Mouse (Mus musculus) hindbrain, embryonic 11.5 days (tissue): ENCODE data around the gene Hlcs. TPM values are rescaled to one million over a fixed set of nuclear protein-coding genes. Genes with fewer than 3 reads are reported as not detected.
A peak's percentile ranks its signal among the peaks of the same experiment; 100 is the strongest.

Experiments
- ATAC-seq: fragments of 200-750 bp; cut with Nextera tagmentation; 2 replicates; pipeline ENCODE4 v1.8.0; 2017; ENCODE audit warnings: mild to moderate bottlenecking, moderate TSS enrichment, moderate library complexity; ENCODE audit not compliant: low FRiP score
- DNase-seq: peaks from one replicate; pipeline ENCODE4 v3.0.0-alpha.2; 2015; ENCODE audit warnings: low spot score
- H3K27ac ChIP-seq: fragments of 300-500 bp; sonication (generic); 2 replicates; pipeline ENCODE4 v1.5.1; 2014; ENCODE audit warnings: mild to moderate bottlenecking, low read depth, low read length
- H3K27me3 ChIP-seq: fragments of 300-500 bp; sonication (generic); 2 replicates; pipeline ENCODE4 v1.6.1; 2014; ENCODE audit warnings: mild to moderate bottlenecking, low read length, moderate library complexity, mixed read lengths; ENCODE audit not compliant: control insufficient read depth, insufficient read depth
- H3K36me3 ChIP-seq: fragments of 300-500 bp; sonication (generic); 2 replicates; pipeline ENCODE4 v1.6.1; 2014; ENCODE audit warnings: mild to moderate bottlenecking, low read length, moderate library complexity, mixed read lengths; ENCODE audit not compliant: control insufficient read depth, insufficient read depth
- H3K4me1 ChIP-seq: fragments of 300-500 bp; sonication (generic); replicated peaks from 2 replicates; pipeline ENCODE4 v1.6.1; 2014; ENCODE audit warnings: low read length, mixed read lengths; ENCODE audit not compliant: control insufficient read depth, insufficient read depth
- H3K4me2 ChIP-seq: fragments of 300-500 bp; sonication (generic); replicated peaks from 2 replicates; pipeline ENCODE4 v1.6.1; 2014; ENCODE audit warnings: mild to moderate bottlenecking, low read depth, low read length
- H3K4me3 ChIP-seq: fragments of 300-500 bp; sonication (generic); 2 replicates; pipeline ENCODE4 v1.5.1; 2014; ENCODE audit warnings: low read depth, low read length
- H3K9ac ChIP-seq: fragments of 300-500 bp; sonication (generic); 2 replicates; pipeline ENCODE4 v1.6.1; 2014; ENCODE audit warnings: low read depth, low read length
- H3K9me3 ChIP-seq: fragments of 300-500 bp; sonication (generic); 2 replicates; pipeline ENCODE4 v1.6.1; 2016; ENCODE audit warnings: low read length; ENCODE audit not compliant: control insufficient read depth
- WGBS: fragments of 180-500 bp; shearing (Covaris S2); extraction: QIAGEN DNeasy Blood & Tissue Kit; methylation state at CpG from one replicate; pipeline ENCODE4 v1.1.7; 2014; 5-methylcytosine and 5-hydroxymethylcytosine counted together
- polyA plus RNA-seq: library from polyadenylated mRNA; unstranded; fragments of >200 nt; fragmentation: Nextera tagmentation; extraction: Ambion mirVana; gene quantifications from 2 replicates; pipeline ENCODE4 v1.2.1, GENCODE M21; 2014

Hlcs gene
- polyA plus RNA-seq, 1 experiment from 2014 or later = 8.9 TPM

DNA sequence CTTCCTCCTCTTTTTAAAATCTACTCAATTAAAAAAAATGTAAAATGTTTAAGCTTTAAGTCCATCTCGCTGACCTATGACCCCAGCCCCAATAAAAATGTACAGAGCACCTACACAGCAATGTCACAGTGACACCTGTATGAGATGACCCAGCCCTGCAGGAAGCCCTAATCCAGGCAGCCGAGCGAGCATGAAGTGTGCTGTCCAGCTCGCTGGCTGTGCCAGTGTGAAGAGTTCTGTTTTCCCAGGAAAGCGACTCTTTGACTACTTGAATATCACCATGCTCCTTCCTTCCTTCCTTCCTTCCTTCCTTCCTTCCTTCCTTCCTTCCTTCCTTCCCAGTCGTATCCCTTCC lies 76.3 kb downstream of the Hlcs start:
- no peak overlapping the region for H3K27ac ChIP-seq
- H3K9ac ChIP-seq = no peak overlapping the region
- WGBS = 79% methylated on average over 6 of the region's 6 CpGs
- H3K36me3 ChIP-seq = no peaks in the 10 kb centered on the region
- no peak overlapping the region for H3K4me3 ChIP-seq
- H3K27me3 ChIP-seq = peaks cover 23% of the 10 kb centered on the region
- 0 out of 2 replicates have a peak, but pooled peaks cover 6% of the 10 kb centered on the region for H3K4me1 ChIP-seq
- no peaks in the 10 kb centered on the region for H3K9me3 ChIP-seq
- DNase-seq = no peak
- no peak for ATAC-seq
- H3K4me2 ChIP-seq = no peak overlapping the region

DNA sequence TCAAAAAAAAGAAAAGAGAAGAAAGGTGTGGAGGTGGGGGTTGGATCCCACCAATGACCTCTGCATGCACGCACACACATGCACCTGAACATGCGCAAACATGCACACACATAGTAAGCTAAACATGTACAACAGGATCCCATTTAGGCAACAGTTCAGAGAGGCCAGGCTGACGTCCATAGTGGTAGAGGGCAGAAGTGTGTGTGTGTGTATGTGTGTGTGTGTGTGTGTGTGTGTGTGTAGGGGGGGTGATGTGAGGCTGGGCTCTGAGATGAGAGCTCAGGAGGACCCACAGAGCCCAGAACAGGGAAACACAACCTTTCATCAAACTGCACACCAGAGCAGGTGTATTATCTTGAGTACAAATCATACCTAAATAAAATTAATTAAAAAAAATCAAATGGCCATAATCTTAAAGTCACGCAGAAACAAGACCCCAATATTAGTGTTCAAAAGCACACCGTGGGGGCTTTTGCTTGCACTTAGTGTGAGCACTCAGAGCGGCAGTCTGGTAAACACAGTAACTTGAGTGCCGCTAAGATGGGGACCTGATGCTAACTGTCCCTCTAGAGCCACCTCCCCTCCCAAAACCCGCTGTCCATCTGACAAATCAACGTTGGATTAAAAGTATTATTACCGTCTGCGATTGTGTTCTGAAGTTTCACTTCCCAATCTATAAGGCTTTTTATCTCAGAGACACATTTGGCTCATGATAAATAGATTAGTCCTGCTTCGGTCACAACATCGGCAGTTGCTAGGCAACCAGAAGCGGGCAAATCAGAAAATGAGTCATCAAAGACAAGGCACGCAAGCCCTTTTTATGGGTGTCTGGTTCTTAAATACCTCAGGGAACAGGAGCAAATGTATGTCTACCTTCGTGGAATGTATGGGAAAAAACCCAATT lies 76.9 kb downstream of the Hlcs start:
- ATAC-seq (no peak), DNase-seq (peak; percentile 44)
- H3K9ac ChIP-seq = no peak overlapping the region
- H3K4me1 ChIP-seq = 0 out of 2 replicates have a peak, but pooled peaks cover 6% of the 10 kb centered on the region
- H3K9me3 ChIP-seq = no peaks in the 10 kb centered on the region
- H3K36me3 ChIP-seq = no peaks in the 10 kb centered on the region
- WGBS = 62% methylated on average over 16 of the region's 16 CpGs
- H3K27ac ChIP-seq = no peak overlapping the region
- peaks cover 26% of the 10 kb centered on the region for H3K27me3 ChIP-seq
- no peak overlapping the region for H3K4me3 ChIP-seq
- no peak overlapping the region for H3K4me2 ChIP-seq

DNA sequence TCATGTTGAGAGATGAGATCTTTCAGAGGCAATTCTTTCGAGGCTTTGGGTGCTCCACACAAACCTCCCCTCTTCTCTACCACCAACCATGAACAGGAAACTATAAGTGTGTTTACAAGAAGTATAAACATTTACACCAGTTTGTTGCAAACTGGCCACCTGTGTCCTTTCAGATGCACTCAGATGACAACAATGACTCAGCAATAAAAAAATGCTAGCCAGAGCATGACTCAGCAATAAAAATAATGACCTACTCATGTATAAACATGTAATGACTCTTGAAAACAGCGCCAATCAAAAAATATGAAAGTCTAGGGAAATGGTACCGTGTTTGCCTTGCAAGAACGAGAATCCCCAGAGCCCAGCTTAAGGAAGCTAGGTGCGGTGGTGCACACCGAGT lies 77.7 kb downstream of the Hlcs start:
- H3K4me2 ChIP-seq = no peak overlapping the region
- H3K4me3 ChIP-seq = no peak overlapping the region
- H3K27ac ChIP-seq = no peak overlapping the region
- H3K9me3 ChIP-seq = no peaks in the 10 kb centered on the region
- H3K4me1 ChIP-seq = 0 out of 2 replicates have a peak, but pooled peaks cover 6% of the 10 kb centered on the region
- ATAC-seq (no peak), DNase-seq (no peak)
- H3K36me3 ChIP-seq = no peaks in the 10 kb centered on the region
- WGBS = 91% methylated on average over 6 of the region's 6 CpGs
- H3K27me3 ChIP-seq = peaks cover 34% of the 10 kb centered on the region
- H3K9ac ChIP-seq = no peak overlapping the region

DNA sequence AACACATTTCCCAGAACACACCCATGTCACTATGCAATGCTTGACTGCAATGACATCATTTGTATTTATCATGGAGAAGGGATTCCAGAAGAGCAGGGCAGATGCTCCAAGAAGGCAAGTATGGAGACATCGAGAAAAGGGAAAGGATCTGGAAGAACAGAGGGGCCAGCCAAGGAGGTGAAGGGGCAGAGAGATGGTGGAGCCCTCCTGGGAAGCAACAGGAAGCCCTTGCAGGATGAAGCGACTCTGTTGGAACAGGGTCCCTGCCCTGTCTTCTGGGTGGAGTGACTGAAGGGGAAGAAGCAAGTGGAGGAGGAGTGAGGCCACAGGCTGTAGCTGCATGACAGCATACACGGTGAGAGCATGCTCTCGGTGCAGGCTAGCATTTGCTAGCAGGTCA lies 79.2 kb downstream of the Hlcs start:
- Histone ChIP-seq H3K4me1 (0 out of 2 replicates have a peak, but pooled peaks cover 6% of the 10 kb centered on the region), H3K9ac (no peak overlapping the region), H3K4me3 (no peak overlapping the region), H3K27ac (no peak overlapping the region), H3K27me3 (peaks cover 47% of the 10 kb centered on the region), H3K36me3 (no peaks in the 10 kb centered on the region), H3K4me2 (no peak overlapping the region), H3K9me3 (no peaks in the 10 kb centered on the region)
- 66% methylated on average over 4 of the region's 4 CpGs for WGBS
- ATAC-seq (no peak), DNase-seq (no peak)

DNA sequence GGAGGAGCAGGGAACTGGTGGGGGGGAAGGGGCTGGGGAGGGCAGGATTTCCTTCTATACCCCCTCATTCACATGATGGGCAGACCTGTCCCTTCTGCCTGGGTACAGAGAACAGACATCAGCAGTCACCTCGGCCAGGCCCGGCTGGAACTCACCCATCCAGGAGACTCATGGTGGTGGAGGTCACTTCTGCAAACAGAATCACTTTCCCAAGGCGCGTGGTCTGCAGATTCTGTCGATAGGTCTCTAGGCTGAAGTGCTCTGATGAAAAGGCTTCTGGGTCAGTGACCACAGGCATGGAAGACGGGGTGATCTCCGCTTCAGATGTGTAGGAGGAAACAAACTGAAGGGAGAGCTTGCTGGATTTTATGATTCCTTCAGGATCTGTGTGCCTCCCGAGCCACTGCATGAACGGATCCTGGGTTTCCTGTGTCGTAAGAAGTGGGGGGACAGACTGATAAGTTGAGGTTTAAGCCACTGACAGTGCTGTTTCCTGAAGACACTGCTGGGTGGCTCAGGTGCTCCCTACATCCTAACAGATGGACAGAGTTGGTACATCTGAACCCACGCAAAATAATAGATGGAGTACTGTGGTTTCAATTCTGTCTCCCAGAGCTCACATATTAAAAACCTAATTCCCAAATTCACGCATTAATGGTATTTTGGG lies 82.3 kb downstream of the Hlcs start:
- Histone ChIP-seq H3K27ac (no peak overlapping the region), H3K9me3 (no peaks in the 10 kb centered on the region), H3K9ac (no peak overlapping the region), H3K27me3 (peaks cover 61% of the 10 kb centered on the region), H3K4me1 (0 out of 2 replicates have a peak, but pooled peaks cover 2% of the 10 kb centered on the region), H3K36me3 (no peaks in the 10 kb centered on the region), H3K4me3 (no peak overlapping the region), H3K4me2 (no peak overlapping the region)
- DNase-seq (no peak), ATAC-seq (no peak)
- 80% methylated on average over 12 of the region's 12 CpGs for WGBS

DNA sequence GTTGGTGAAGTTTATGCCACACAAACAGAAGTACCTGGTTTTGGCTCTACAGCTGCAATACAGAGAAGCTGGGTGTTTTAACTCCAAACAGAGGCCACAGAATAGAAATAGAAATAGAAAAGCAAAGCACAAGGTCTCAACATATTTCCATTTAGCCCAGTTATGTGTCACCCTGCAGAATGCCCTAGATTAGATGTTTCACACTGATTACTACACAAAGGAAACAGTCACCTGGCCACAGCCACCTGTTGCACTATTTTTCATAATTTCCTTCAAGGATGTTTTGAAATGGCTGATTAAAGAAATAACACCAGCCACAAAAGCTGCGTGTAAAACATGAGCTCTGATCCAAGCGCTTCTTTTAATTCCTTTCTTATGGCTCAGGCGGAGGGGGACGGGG lies 82.9 kb downstream of the Hlcs start:
- Histone ChIP-seq H3K27ac (no peak overlapping the region), H3K4me3 (no peak overlapping the region), H3K36me3 (no peaks in the 10 kb centered on the region), H3K4me1 (0 out of 2 replicates have a peak, but pooled peaks cover 2% of the 10 kb centered on the region), H3K27me3 (peaks cover 65% of the 10 kb centered on the region), H3K9ac (no peak overlapping the region), H3K4me2 (no peak overlapping the region), H3K9me3 (no peaks in the 10 kb centered on the region)
- ATAC-seq (no peak), DNase-seq (no peak)
- WGBS = 80% methylated on average over 4 of the region's 4 CpGs

DNA sequence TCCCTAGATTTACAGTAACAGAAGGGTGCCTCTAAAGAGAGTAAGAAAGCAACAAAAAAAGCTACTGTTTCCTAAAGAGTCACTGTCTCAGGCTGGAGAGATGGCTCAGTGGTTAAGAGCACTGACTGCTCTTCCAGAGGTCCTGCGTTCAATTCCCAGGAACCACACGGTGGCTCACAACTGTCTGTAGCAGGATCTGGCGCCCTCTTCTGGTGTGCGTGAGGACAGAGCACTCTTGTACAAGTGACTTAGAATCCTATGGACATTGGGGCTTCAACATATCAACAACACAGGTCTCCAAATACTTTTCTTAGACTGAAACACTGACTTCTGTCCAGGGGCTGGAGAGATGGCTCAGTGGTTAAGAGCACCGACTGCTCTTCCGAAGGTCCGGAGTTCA lies 83.5 kb downstream of the Hlcs start:
- Histone ChIP-seq H3K4me2 (no peak overlapping the region), H3K9me3 (no peaks in the 10 kb centered on the region), H3K36me3 (no peaks in the 10 kb centered on the region), H3K27me3 (peaks cover 67% of the 10 kb centered on the region), H3K4me1 (0 out of 2 replicates have a peak, but pooled peaks cover 2% of the 10 kb centered on the region), H3K9ac (no peak overlapping the region), H3K27ac (no peak overlapping the region), H3K4me3 (no peak overlapping the region)
- ATAC-seq (no peak), DNase-seq (no peak)
- 97% methylated on average over 7 of the region's 7 CpGs for WGBS

DNA sequence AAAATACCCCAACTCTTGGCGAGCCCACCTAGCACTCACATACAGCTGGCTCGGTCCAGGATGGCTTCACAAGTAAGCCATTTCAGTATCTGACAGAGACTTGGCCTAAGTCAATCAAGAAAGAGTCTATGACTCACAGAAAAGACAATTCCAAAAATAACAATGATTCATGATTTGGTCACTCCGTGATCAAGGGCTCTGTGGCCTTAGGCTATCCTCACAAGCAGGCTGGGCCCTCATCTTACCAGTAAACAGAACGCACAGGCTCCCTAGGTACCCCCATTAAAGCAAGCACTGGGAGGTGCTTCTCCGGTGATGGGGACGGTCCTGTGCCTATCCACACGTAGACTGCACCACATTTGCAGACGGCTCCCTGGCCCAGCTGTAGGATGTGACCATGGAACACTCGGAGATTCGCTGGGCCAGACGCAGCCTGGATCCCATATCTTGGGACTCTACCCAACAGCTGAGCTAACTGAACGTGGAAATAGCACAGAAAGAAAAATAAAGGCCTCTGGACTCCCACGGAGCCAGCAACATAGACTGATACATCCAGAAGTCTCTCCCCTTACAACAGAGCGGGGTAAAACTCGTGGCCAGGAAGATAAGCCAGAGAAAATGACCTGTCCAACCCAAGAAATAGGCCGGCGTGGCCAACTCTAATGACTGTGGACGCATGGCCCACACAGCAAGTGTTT lies 84.4 kb downstream of the Hlcs start:
- 77% methylated on average over 18 of the region's 18 CpGs for WGBS
- Histone ChIP-seq H3K9me3 (no peaks in the 10 kb centered on the region), H3K9ac (no peak overlapping the region), H3K27me3 (peaks cover 73% of the 10 kb centered on the region), H3K4me2 (no peak overlapping the region), H3K4me1 (no peaks in the 10 kb centered on the region), H3K4me3 (no peak overlapping the region), H3K27ac (no peak overlapping the region), H3K36me3 (no peaks in the 10 kb centered on the region)
- DNase-seq (no peak), ATAC-seq (no peak)
